Mouse (Mus musculus) ES-E14 (cell line): ENCODE data around the gene Pkm. TPM values are rescaled to one million over a fixed set of nuclear protein-coding genes. Genes with fewer than 3 reads are reported as not detected.

Experiments
- DNase-seq: peaks from one replicate; pipeline ENCODE4 v3.0.0-alpha.2; 2013; ENCODE audit warnings: low read depth, low spot score
- H3K27ac ChIP-seq: 2 replicates; pipeline ENCODE4 v1.5.1; 2012; ENCODE audit warnings: low read depth, mild to moderate bottlenecking, low read length, moderate library complexity, mixed read lengths; ENCODE audit not compliant: poor library complexity, insufficient read depth, severe bottlenecking
- H3K36me3 ChIP-seq: 2 replicates; pipeline ENCODE4 v1.6.1; 2012; ENCODE audit warnings: mild to moderate bottlenecking, low read length, moderate library complexity, mixed read lengths; ENCODE audit not compliant: control insufficient read depth, poor library complexity, insufficient read depth, severe bottlenecking
- H3K4me1 ChIP-seq, 2 experiments: fragments of 150-350 bp in 1 of 2; sonication (generic) in 1 of 2; 2 replicates each; pipeline ENCODE4 v1.6.1; 2012; ENCODE audit warnings: low read length in 2 of 2, mild to moderate bottlenecking in 1 of 2, mixed read lengths in 1 of 2; ENCODE audit not compliant: control insufficient read depth in 2 of 2, insufficient read depth in 2 of 2, poor library complexity in 1 of 2
- H3K4me3 ChIP-seq, 2 experiments: fragments of 150-350 bp in 1 of 2; sonication (generic) in 1 of 2; 2 replicates each; pipeline ENCODE4 v1.5.1; 2012; ENCODE audit warnings: low read length in 2 of 2, low read depth in 1 of 2, mild to moderate bottlenecking in 1 of 2, mixed read lengths in 1 of 2; ENCODE audit not compliant: insufficient read depth in 1 of 2, poor library complexity in 1 of 2, severe bottlenecking in 1 of 2
- H3K9ac ChIP-seq: 2 replicates; pipeline ENCODE4 v1.6.1; 2012; ENCODE audit warnings: low read depth, mild to moderate bottlenecking, low read length, mixed read lengths; ENCODE audit not compliant: poor library complexity, insufficient read depth, severe bottlenecking
- H3K9me3 ChIP-seq: fragments of 150-350 bp; sonication (generic); 2 replicates; pipeline ENCODE4 v1.6.1; 2012; ENCODE audit warnings: low read depth, mild to moderate bottlenecking, low read length; ENCODE audit not compliant: control insufficient read depth, insufficient read depth
- CHD2 ChIP-seq: IDR thresholded peaks from 2 replicates; pipeline ENCODE4 v1.6.1; 2014; ENCODE audit warnings: mild to moderate bottlenecking, low read depth, low read length, inconsistent platforms
- HCFC1 ChIP-seq: IDR thresholded peaks from 2 replicates; pipeline ENCODE4 v1.6.1; 2012; ENCODE audit warnings: low read length, inconsistent platforms, borderline replicate concordance; ENCODE audit not compliant: insufficient read depth
- MAFK ChIP-seq: IDR thresholded peaks from 2 replicates; pipeline ENCODE4 v1.6.1; 2014; ENCODE audit warnings: mild to moderate bottlenecking, low read depth, low read length, inconsistent platforms; ENCODE audit not compliant: insufficient read depth
- ZC3H11A ChIP-seq: IDR thresholded peaks from 2 replicates; pipeline ENCODE4 v1.6.1; 2012; ENCODE audit warnings: low read depth, mild to moderate bottlenecking, inconsistent platforms, low read length, borderline replicate concordance
- ZNF384 ChIP-seq: IDR thresholded peaks from 2 replicates; pipeline ENCODE4 v1.6.1; 2012; ENCODE audit warnings: low read depth, low read length, inconsistent platforms
- in situ Hi-C, 2 experiments: fragments of 600-800 bp; cut with MboI; formaldehyde crosslinking; loops; one replicate each; pipeline ENCODE4 v1.15.1; 2025; ENCODE audit warnings: low sequenced_read_pairs in 2 of 2, inconsistent platforms in 1 of 2; ENCODE audit not compliant: unreplicated experiment in 2 of 2
- total RNA-seq: library from RNA; depleted of rRNA; stranded (reverse); fragments of 300-350 nt; gene quantifications from 2 replicates; pipeline ENCODE4 v1.2.3, GENCODE M21; 2012

The Pkm gene
- total RNA-seq, 1 experiment: 2,243 TPM

DNA sequence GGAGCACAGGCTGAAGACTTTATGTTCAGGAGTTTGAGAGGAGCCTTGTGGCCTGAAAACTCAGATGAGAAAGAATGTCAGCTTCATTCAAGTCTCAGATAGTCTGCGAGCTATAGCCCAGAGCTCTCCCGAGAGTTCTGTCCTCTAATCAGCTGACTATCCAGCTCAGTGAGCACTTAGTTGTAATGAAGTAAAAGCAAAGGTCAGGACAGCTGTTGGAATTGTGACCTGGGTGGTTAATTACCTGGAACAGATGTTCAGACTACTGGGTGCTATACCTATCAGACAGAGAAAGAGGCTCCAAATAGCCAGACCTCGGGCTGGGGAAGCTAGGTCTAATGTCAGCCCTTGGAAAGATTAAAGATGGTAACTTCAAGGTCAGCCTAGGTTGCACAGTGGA, 7.8 kb downstream of the Pkm start:
- in situ Hi-C loops: no loop called here
- H3K4me1 ChIP-seq: peaks cover 0 to 23% of the 10 kb centered on the region in 2 experiments; a peak in 2 of 4 replicates

GRCm38 (mm10) chr9:59664664-59665256, 8.6 kb downstream of the Pkm start:
- Histone ChIP-seq H3K27ac (no peak overlapping the region), H3K4me1 (peaks cover 0 to 23% of the 10 kb centered on the region in 2 experiments; a peak in 2 of 4 replicates), H3K36me3 (peaks cover 91% of the 10 kb centered on the region), H3K9me3 (no peaks in the 10 kb centered on the region), H3K9ac (no peak overlapping the region), H3K4me3 (0 out of 4 replicates have a peak overlapping the region, but pooled peaks of 1 of the 2 experiments have one; percentile 3)
- TF ChIP-seq ZC3H11A (no peak), HCFC1 (no peak), MAFK (no peak), CHD2 (no peak), ZNF384 (no peak)
- in situ Hi-C loops: no loop called here
- no peak for DNase-seq

More for the DNA sequence above, 7.8 kb downstream of the Pkm start:
- no peak overlapping the region for H3K9ac ChIP-seq
- H3K36me3 ChIP-seq: peaks cover 89% of the 10 kb centered on the region
- DNase-seq: no peak
- no peak overlapping the region for H3K4me3 ChIP-seq
- no peak for TF ChIP-seq HCFC1
- TF ChIP-seq ZC3H11A: no peak
- TF ChIP-seq MAFK: no peak
- no peak for TF ChIP-seq CHD2
- TF ChIP-seq ZNF384: no peak
- H3K27ac ChIP-seq: no peak overlapping the region
- no peaks in the 10 kb centered on the region for H3K9me3 ChIP-seq

GRCm38 (mm10) chr9:59666016-59666415, 9.8 kb downstream of the Pkm start:
- TF ChIP-seq HCFC1 (no peak), CHD2 (no peak), ZC3H11A (no peak), ZNF384 (no peak), MAFK (no peak)
- Histone ChIP-seq H3K9ac (no peak overlapping the region), H3K36me3 (peaks cover 92% of the 10 kb centered on the region), H3K4me1 (peaks cover 0 to 19% of the 10 kb centered on the region in 2 experiments; a peak in 2 of 4 replicates), H3K27ac (no peak overlapping the region), H3K9me3 (no peaks in the 10 kb centered on the region), H3K4me3 (no peak overlapping the region)
- DNase-seq: no peak
- in situ Hi-C loops: no loop called here

DNA sequence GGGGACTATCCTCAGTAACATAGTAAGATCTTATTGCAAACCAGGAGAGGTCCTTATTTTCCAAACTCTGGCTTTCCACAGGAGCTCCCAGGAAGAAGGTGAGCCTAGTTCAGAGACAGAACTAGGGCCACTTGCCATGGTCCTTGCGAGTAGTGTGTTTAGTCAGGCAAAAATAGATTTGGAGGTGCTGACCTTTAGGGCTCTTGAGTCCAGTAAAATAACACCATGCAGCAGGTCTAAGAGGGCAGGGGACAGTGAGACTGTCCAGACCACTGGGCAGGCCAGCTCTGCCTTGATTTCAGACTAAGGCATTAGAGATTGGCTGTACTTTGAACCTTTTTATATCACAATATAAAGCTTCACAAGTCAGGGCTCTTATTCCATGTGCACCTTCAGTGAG, 10.6 kb downstream of the Pkm start:
- H3K9ac ChIP-seq: no peak overlapping the region
- H3K36me3 ChIP-seq: peaks cover 92% of the 10 kb centered on the region
- in situ Hi-C loops: no loop called here
- TF ChIP-seq ZNF384 (no peak), CHD2 (no peak), ZC3H11A (no peak), HCFC1 (no peak), MAFK (no peak)
- peaks cover 0 to 14% of the 10 kb centered on the region in 2 experiments; a peak in 2 of 4 replicates for H3K4me1 ChIP-seq
- DNase-seq: no peak
- no peak overlapping the region for H3K27ac ChIP-seq
- H3K4me3 ChIP-seq: no peak overlapping the region
- no peaks in the 10 kb centered on the region for H3K9me3 ChIP-seq

DNA sequence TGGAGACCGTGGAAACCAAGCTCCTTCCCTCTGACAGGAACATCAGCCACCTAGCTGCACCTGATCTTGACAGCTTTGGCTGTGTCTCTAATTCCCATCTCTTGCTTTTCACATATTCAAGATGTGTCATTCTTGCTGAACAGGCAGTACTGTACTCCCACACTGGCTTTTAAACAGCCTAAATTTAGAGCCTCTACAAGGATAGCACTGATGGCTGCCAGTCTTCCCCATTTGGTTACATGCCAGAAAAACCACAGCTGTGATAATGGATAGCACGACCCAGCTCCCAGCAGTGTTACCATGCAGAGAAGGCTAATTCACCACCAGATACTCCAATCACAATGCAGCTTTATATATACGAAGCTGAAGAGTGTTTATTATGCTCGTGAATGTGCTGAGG, 11.1 kb downstream of the Pkm start:
- TF ChIP-seq CHD2 (no peak), MAFK (no peak), HCFC1 (no peak), ZNF384 (no peak), ZC3H11A (no peak)
- H3K27ac ChIP-seq: no peak overlapping the region
- in situ Hi-C loops: no loop called here
- no peaks in the 10 kb centered on the region for H3K9me3 ChIP-seq
- DNase-seq: no peak
- peaks cover 92% of the 10 kb centered on the region for H3K36me3 ChIP-seq
- no peak overlapping the region for H3K4me3 ChIP-seq
- H3K9ac ChIP-seq: no peak overlapping the region
- H3K4me1 ChIP-seq: peaks cover 0 to 13% of the 10 kb centered on the region in 2 experiments; a peak in 2 of 4 replicates
